Mouse (Mus musculus) kidney, postnatal 4 days (tissue): ENCODE measurements around the gene Uba7.
A peak's percentile ranks its signal among the peaks of the same experiment; 100 is the strongest.
"Not testable (repeated sequence)": the region's sequence is repeated elsewhere in the genome, so short reads cannot be mapped to it uniquely, and the experiment has no call there.

Experiments
- DNase-seq, 2 experiments: peaks; one replicate each; pipeline ENCODE4 v3.0.0; 2021; ENCODE audit warnings: mixed read lengths in 2 of 2

Uba7 gene

DNA sequence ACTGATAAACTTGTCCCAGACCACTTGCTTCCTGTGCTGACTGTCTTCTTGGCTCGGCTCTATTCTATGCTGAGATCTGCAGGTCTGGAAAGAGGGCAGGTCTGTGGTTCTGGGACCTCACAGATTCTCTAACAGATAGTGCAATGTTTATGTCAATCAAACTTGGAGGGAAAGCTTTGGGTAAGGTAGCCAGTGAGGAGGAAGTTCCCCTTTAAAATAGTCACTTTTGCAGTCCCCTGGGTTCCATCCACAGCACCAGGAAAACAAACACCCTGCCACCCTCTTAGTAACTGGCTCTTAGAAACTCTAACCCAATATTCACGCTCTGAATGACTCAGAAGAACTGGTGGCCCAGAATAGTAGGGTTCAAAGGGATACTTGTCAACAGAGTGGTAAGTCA lies 19.2 kb downstream of the Uba7 start:
- no peak for DNase-seq

DNA sequence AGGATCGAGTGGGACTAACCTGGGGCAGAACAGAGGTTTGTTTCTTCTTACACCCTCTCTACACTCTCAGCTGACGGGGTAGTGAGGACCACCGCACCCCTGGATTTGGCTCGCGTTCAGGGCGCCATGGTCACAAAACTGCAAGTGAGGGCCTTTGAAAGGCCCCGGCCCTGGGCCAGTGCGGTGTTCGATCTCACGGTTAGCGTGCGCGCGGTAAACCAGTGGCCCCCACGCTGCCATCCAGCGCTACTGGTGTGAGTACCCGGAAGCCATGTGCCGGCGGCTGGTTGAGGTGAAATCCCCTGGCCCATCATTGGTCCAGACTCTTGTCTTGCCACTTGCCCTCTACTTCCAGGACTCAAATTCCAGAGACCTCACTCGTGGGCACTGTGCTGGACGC lies 20.2 kb downstream of the Uba7 start:
- no peak for DNase-seq

DNA sequence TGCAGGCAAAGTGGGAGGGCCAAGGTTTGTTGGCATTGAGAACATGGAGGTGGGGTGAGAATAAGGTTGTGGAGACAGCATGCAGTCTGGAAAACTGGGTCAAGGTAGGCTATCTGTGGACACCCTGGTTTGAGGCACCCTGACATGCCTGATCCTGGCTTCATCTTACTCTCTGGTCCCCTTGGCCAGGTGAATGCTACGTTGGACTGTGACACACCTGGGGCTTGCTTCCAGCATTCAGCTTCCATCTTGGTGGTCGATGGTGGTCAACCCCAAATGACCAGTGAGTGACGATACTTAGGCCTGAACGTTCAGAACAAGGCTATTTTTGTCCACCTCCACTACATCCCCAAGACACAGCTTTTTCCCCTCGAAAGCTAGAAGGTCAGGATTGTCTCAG lies 20.7 kb downstream of the Uba7 start, which contains the start of gene Gm20662:
TSS of gene Gm20662 (plus strand) at position 301 of the 400 bp plus-strand sequence.
- no peak for DNase-seq

DNA sequence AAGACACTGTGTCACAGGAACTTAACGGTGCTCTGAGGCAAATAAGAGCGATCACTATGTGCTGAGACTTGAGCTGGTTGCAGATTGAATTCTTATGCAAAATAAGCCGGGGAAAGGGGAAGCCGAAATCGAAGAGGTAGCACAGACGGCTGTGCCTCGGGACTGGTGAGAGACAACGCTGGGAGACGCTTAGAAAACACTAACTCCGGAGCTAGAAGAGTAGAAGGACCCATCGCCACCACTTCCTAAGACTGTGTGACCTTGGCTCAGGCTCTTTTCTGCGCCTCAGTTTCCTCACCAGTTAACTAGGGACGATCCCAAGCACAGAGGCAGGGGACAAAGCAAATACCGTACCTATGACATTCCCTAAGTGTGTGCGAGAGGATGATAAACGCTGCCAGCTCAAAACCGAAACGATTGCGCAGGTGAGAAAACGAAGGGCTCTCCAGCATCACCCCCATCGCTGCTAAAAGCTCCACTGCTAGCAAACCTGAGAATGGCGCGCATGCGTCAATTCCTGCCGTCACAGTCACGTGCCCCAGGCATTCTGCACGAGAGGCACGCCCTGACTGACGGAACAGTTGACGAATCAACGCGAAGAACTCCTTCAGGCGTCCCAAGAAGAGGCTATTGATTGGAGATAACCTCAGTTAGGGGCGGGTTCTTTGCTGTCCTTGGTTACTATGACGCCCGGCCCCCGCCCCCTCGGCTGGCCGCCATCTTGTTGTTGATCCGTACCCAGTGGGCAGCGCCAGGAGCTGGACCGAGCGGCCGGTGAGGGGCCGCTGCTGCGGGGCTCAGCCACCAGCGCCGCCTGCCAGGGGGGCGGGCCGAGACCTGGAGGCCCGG lies 26.8 kb downstream of the Uba7 start, which contains the start of gene Ip6k1:
TSS of gene Ip6k1 (plus strand) at position 580 of the 849 bp plus-strand sequence.
- DNase-seq, result peak; percentile 100

DNA sequence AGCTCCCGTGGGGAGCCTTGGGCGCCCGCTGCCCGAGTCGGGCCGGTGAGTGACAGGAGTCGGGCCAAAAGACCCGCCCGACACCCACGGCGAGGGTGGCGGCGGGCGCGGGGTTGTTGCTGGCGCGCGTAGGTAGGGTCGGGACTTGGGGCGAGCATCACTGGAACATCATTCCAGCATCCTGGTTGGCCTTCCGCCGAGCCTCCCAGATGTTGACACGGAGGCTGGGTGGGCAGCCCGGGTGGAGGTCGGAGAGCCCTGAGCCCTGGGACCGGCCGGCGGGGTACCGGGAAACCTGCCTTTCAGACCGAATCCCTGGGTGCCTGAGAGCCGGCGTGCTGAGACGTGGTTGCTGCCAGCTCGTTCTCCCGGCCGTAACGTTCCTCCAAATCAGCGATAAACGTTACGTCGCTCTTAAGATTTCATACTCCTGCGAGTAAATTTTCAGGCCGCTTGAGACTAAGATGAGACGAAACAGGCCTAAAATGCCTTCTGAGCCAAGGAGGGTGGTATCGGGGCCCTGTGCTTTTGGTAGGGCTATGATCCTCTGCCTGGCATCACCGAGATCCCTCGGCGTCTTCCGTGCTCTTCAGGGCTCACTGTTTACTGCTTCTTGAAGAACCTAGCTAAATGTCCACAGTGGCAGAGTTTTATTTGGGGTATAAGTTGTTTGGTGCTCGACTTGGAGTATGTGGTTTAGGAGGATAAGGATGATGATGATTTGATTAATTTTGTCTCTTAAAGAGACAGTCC lies 27.6 kb downstream of the Uba7 start:
- no peak for DNase-seq

DNA sequence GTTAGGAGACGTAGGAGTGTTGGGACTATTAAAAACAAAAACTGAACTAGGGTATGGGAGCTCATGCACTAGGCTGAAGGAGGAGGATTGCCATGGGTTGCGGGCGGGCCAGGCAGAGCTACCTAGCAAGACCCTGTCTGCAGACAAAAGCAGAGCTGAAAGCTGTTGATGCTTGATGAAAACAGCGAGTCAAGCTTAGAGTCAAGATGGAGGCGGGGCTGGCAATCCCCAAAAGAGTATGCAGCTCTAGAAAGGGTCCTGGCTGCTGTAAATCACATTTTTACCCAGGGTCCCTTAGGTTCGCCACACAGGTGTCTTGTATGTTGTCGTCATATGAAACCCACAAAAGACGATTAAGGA lies 28.2 kb downstream of the Uba7 start:
- DNase-seq, result peak; percentile 20 to 41

DNA sequence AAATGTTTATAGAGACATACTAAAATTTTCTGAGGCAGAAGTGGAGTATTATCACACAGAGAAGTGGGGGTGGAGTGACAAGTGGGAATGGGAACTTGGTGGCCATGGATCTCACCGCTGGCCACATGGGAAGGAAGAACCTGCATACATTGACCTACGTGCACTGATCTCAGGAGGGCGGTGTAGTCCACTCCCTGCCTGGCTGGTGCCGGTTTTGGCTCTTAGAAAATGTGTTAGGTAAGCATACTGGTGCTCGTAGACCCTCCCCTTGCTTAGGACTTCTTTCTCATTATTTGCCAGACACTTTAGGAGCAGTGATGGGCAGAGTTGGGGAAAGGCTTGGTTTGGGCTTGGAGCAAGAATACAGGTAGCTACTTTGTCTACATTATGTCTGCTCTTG lies 32.7 kb downstream of the Uba7 start:
- DNase-seq, result no peak

DNA sequence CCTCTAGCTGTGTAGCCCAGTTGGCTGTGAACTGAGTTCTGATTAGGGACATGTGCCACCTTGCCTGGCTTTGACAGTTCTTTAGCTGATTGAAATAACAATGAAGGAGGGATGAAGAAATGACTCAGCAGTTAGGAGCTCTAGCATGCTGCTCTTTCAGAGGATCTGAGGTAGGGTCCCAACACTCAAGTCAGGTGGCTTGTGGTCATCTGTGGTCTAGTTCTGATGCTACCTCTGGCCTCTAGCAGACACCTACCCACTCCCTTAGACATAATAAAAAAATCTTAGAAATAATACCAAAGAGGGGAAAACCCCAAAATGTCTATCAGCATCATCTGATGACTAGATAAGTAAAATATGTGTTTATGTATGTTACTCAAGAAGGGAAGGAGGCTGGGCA lies 35.1 kb downstream of the Uba7 start:
- DNase-seq, result no peak

DNA sequence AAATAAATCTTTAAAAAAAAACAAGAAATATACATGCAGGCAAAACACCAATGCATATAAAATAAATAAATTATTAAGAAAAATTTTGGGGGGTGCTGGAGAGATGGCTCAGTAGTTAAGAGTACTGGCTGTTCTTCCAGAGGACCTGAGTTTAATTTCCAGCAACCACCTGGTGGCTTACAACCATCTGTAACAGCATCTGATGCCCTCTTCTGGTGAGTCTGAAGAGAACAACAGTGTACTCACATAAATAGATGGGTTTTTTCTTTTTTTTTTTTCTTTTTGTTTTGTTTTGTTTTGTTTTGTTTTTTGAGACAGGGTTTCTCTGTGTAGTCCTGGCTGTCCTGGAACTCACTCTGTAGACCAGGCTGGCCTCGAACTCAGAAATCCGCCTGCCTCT lies 38.3 kb downstream of the Uba7 start:
- DNase-seq, result not testable (repeated sequence)

DNA sequence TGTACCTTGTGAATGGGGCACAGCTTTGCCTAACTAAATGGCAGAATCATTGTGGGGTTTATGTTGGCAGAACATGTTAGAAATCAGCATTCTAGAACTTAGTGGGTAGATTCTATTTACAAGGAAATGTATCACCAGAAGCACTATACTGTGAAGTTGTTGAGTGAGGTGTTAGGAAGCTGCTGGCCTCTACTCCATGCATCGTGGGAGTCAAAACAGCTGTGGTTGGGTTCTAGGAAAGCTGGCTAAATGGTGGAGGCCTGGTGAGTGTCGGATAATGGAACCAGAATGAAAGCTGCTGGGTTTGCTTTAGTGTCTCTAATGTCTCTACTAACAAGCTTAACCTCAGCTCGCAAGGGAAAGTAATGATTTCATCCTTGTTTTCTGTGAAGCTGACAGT lies 41.8 kb downstream of the Uba7 start:
- DNase-seq, result no peak

DNA sequence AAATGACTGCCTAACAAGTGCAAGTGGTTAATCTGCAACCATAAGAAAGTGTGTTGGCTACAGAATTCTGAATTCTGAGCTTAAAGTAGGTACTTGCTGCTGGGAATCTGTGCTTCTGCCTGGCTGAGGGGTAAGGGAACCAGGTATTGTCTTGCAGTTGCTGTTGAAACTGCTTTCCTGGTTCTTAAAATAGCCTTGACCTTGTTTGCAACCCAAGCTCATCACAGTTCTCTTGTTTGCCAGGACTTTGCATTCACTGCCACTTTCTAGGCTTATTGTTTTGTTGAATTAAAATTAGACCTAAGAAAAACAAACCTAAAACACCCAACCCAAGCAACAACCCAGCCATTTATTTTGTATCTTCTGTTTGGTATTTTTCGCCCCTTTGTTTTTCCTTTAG lies 45.4 kb downstream of the Uba7 start:
- no peak for DNase-seq

DNA sequence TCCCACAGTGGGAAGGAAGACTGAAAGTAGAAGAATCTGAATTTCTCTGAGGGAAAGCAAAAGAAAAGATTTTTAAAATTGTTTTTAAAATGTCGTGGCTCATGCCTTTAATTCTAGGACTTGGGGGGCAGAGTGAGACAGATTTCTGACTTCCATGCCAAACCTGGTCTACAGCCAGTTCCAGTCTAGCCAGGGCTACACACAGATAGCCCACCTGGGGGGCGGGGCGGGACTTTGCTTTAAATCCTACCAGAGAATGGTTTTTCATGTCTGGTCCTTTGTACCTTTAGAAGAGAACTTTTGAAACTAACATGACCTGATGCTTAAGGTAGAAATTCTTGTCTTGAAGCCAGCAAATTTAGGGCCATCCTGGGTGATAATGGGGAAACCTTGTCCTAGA lies 47.9 kb downstream of the Uba7 start:
- no peak for DNase-seq

DNA sequence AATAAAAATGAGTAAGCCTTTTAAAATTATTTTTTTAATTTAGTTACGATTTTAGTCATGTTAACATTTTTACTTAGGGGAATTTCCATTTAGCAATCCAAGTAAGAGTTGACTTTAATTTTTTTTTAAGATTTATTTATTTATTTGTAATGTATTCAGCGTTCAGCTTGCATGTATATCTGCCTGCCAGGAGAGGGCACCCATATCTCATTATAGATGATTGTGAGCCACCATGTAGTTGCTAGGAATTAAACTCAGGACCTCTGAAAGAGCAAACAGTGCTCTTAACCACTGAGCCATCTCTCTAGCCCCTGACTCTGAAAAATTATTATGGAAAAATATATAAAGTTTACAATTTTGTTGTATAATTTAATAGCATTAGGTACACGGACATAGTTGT lies 51.3 kb downstream of the Uba7 start:
- DNase-seq, result no peak

DNA sequence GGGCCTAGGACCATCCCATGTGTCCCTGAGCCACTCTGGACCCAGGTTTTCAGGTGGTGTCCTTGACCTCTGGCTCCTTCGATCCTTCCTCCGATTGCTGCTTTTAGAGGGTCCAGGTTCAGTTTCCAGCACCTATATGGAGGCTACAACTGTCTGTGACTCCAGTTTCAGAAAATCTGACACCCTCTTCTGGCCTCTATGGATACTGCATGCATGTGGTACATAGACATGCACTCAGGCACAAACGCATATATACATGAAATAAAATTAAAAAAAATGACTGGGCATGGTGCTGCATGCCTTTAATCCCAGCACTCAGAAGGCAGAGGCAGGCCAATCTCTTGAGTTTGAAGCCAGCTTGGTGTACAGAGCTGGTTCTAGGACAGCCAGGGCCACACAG lies 52.6 kb downstream of the Uba7 start:
- DNase-seq, result no peak

DNA sequence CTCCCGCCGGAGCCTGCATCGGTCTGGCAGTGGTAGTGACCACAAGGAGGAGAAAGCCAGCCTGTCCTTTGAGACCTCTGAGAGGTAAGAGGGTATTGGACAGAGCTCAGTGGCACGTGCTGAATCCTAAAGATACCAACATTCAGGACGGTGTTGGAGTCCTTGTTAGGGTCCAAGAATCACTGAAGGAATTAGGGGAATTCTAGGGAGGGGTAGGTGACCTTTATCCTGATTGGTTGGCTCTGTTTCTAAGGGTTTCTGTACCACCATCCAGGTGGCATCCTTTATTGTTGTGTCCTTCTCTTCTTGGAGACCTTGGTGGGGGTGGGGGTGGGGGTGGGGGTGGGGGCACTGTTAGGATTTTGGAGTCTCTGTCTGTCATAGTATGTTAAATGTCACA lies 56.8 kb downstream of the Uba7 start:
- DNase-seq, result no peak
